Mouse (Mus musculus) CD4-positive, CD25-positive, alpha-beta regulatory T cell, adult 4 months (primary cell): ENCODE data around the gene Hhat. TPM values are rescaled to one million over a fixed set of nuclear protein-coding genes. Genes with fewer than 3 reads are reported as not detected.

ENCODE experiments used
- ATAC-seq: one replicate; pipeline ENCODE4 v1.8.0; 2017
- polyA plus RNA-seq, 2 experiments: library from polyadenylated mRNA; unstranded; fragments of 100-300 nt; shearing (Covaris generic); gene quantifications; one replicate each; pipeline ENCODE4 v1.2.1; 2017

Gene Hhat
- polyA plus RNA-seq, 2 experiments from 2014 or later = 2.9 to 3.7 TPM

- ATAC-seq = no peak
Observed at GRCm38 (mm10) chr1:192480072-192480784, 290.8 kb downstream of the Hhat start.

GRCm38 (mm10) chr1:192478176-192478575, 292.8 kb downstream of the Hhat start:
- no peak for ATAC-seq

- no peak for ATAC-seq
Observed at GRCm38 (mm10) chr1:192477556-192477955, 293.5 kb downstream of the Hhat start.

GRCm38 (mm10) chr1:192476704-192477103, 294.3 kb downstream of the Hhat start:
- no peak for ATAC-seq

- ATAC-seq = no peak
Observed at GRCm38 (mm10) chr1:192473134-192473533, 297.9 kb downstream of the Hhat start.

- ATAC-seq = no peak
Observed at GRCm38 (mm10) chr1:192472366-192472765, 298.7 kb downstream of the Hhat start.

- ATAC-seq = no peak
Observed at GRCm38 (mm10) chr1:192463732-192464131, 307.3 kb downstream of the Hhat start.

GRCm38 (mm10) chr1:192457526-192458206, 313.4 kb downstream of the Hhat start:
- no peak for ATAC-seq

GRCm38 (mm10) chr1:192457037-192457436, 314.0 kb downstream of the Hhat start:
- ATAC-seq = no peak

GRCm38 (mm10) chr1:192454981-192455380, 316.0 kb downstream of the Hhat start:
- ATAC-seq = no peak

GRCm38 (mm10) chr1:192454501-192454900, 316.5 kb downstream of the Hhat start:
- no peak for ATAC-seq

GRCm38 (mm10) chr1:192451722-192452121, 319.3 kb downstream of the Hhat start:
- ATAC-seq = no peak

GRCm38 (mm10) chr1:192450425-192450824, 320.6 kb downstream of the Hhat start:
- no peak for ATAC-seq

GRCm38 (mm10) chr1:192449572-192450351, 321.3 kb downstream of the Hhat start:
- ATAC-seq = no peak

GRCm38 (mm10) chr1:192448512-192448911, 322.5 kb downstream of the Hhat start:
- ATAC-seq = no peak

GRCm38 (mm10) chr1:192447666-192448065, 323.4 kb downstream of the Hhat start:
- no peak for ATAC-seq

Other genes starting within 250 kb of the Hhat start
- gene Sertad4, start 84.5 kb upstream of the Hhat start, polyA plus RNA-seq = not detected